Mouse (Mus musculus) neutrophil, adult 65 days (primary cell): ENCODE data around the gene Rad54l2. TPM values are rescaled to one million over a fixed set of nuclear protein-coding genes. Genes with fewer than 3 reads are reported as not detected.

Experiments used
- total RNA-seq: library from RNA; stranded (reverse); gene quantifications from 2 replicates; pipeline ENCODE4 v1.2.4, GENCODE M21; 2023

The Rad54l2 gene
- 12.5 and 16.2 TPM in 2 replicates for total RNA-seq

GRCm38 (mm10) chr9:106788812-106789321 lies at the start of gene Rad54l2:
Rad54l2 (minus strand) TSS chr9:106789194.

GRCm38 (mm10) chr9:106821618-106822380 lies 32.8 kb upstream of the Rad54l2 start, which contains the start of gene Dcaf1:
Dcaf1 (plus strand) TSS chr9:106821874.

DNA sequence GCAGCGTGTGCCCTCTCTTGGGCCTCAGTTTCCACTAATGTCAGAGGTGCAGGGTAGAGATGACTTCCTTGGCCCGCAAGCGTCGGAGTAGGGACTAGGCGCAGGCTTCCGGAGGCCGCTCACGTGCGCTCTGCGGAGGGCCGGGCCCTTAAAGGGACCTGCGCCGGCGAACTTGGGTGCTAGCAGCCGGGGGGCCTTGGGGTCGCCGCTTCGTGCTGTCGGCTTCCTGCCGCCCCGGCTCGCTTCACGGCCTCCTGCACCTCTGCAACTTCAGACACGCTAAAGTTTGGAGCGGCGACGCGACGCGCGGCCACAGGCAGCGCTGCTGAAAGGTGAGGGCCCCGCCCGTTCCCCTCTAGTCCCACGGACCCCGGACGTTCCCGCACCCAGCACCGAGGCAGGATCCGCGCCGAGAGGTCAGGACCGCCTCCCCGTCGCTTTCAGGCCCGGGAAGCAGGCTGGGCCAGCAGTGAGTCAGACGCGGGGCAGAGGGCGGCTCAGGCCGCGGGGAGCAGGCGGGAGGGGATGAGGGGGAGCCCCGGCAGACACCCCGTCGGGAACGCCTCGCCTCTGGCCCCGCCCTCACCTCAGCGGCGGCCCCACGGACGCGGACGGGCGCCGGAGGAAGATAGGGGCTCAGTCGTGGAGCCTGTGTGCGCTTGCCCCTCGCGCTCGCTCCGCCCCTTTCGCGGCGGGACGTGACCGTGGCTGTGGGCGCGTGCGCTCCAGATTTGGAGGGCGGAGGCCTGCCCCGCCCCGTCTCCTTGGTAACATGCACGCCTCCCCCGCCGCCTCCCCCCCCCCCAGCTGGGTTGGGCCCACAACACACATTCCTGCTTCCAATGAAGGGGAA lies 103.5 kb downstream of the Rad54l2 start, which contains the start of gene Tex264:
TSS of gene Tex264 (minus strand) at position 679 of the 853 bp plus-strand sequence.

DNA sequence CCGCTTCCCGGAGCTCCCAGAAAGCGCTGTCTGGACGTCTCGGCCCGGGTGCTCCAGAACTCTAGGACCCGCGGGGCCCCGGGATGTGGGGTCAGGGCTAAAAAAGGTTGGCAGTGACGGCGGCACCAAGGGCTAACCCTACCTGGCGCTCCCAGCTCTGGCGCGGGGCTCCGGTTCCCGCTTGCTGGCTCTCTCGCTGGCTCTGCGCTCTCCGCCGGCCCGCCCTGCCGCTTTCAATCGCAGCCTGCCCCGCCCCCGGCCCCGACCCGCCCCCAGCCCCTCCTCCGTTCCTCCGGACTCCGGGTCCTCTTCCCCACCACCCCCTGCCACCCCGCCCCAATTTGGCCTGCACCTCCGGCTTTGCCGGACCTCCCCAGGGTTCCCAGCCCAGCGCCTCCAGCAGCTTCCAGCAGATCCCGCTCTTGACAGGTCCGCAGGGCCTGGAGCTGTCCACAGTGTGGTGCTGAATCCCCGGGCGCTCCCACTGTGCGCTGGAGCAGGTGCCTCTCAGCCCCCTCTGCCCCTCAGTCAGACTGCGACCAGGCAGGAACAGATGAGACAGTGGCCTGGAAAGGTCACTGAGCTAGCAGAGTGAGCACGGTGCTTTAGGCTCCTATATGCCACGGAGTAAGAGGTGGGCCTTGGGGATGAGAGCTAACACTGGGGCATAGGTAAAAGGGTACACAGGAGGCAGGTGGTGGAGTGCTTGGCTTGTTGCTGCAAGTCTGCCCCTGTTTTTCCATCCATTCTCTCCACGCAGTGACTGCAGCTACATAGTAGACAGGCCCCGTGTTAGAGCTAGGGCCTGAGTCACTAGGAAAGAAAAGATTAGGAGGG lies 132.9 kb downstream of the Rad54l2 start, which contains the start of gene Grm2:
TSS of gene Grm2 (minus strand) at position 199 of the 837 bp plus-strand sequence.

Other genes with a start within 250 kb of the Rad54l2 start
- not detected in 2 replicates for gene Iqcf3, start 227.6 kb downstream of the Rad54l2 start, total RNA-seq
- not detected in 2 replicates for gene Iqcf4, start 218.2 kb downstream of the Rad54l2 start, total RNA-seq
- not detected in 2 replicates for gene Iqcf6, start 162.6 kb downstream of the Rad54l2 start, total RNA-seq
- not detected in 2 replicates for gene Grm2, start 133.1 kb downstream of the Rad54l2 start, total RNA-seq
- gene Tex264, start 103.3 kb downstream of the Rad54l2 start, total RNA-seq: 8.1 and 9.6 TPM in 2 replicates
- gene Dcaf1, start 32.7 kb upstream of the Rad54l2 start, total RNA-seq: 9.2 TPM in 2 replicates
- gene Rbm15b, start 98.2 kb upstream of the Rad54l2 start, total RNA-seq: 15.4 and 24.8 TPM in 2 replicates
- 82.5 and 89.9 TPM in 2 replicates for gene Manf, start 102.8 kb upstream of the Rad54l2 start, total RNA-seq